Mouse (Mus musculus) gastrocnemius, postnatal 10 days (tissue): ENCODE results near the gene Nemf. TPM values are rescaled to one million over a fixed set of nuclear protein-coding genes. Genes with fewer than 3 reads are reported as not detected.

Experiments
- microRNA-seq, 2 experiments: library from miRNA; unstranded; fragments of <30 nt; microRNA quantifications; one replicate each; pipeline ENCODE4 v1.2.0; 2021
- total RNA-seq, 2 experiments: library from RNA; stranded (reverse); gene quantifications; 2 replicates each; pipeline ENCODE4 v1.2.3; 2021

The Nemf gene
- total RNA-seq, 2 experiments from 2014 or later: 21.3 to 23.4 TPM

Small RNA genes within 50 kb of the gene (microRNA-seq; reads per million reads assigned to microRNA genes)
- gene Gm47299 (0 reads per million in 2 experiments), gene Gm47305 (0 reads per million in 2 experiments)

Other genes with a start within 250 kb of the Nemf start
- gene Rps29, start 198.0 kb downstream of the Nemf start, total RNA-seq: 1,000 to 10,000 TPM; 1,302 to 1,393 TPM
- gene Lrr1, start 188.4 kb downstream of the Nemf start, total RNA-seq: 1 to 10 TPM in 1 of 2 experiments, under 1 TPM in 1; 0.56 to 1.3 TPM
- gene Rpl36al, start 173.1 kb downstream of the Nemf start, total RNA-seq: 100 to 1,000 TPM; 336 to 338 TPM
- 10 to 100 TPM; 16.9 to 21.3 TPM for gene Mgat2, start 173.0 kb downstream of the Nemf start, total RNA-seq
- gene Gm49383, start 160.1 kb downstream of the Nemf start, total RNA-seq: 1 to 10 TPM; 2.7 to 3.4 TPM
- under 1 TPM; 0.61 to 0.70 TPM for gene Dnaaf2, start 158.7 kb downstream of the Nemf start, total RNA-seq
- 1 to 10 TPM; 2.7 to 3.6 TPM for gene Gm49384, start 152.9 kb downstream of the Nemf start, total RNA-seq
- gene Pole2, start 129.0 kb downstream of the Nemf start, total RNA-seq: 1 to 10 TPM; 2.2 to 3.2 TPM
- 10 to 100 TPM; 10.1 to 13.5 TPM for gene Klhdc1, start 116.0 kb downstream of the Nemf start, total RNA-seq
- 10 to 100 TPM; 76.3 to 87.7 TPM for gene Klhdc2, start 60.5 kb downstream of the Nemf start, total RNA-seq
- gene Arf6, start 15.0 kb upstream of the Nemf start, total RNA-seq: 10 to 100 TPM; 42.5 to 52.1 TPM
- under 1 TPM; 0.45 to 0.54 TPM for gene Gm9887, start 15.3 kb upstream of the Nemf start, total RNA-seq
- 1 to 10 TPM; 5.1 to 5.5 TPM for gene Vcpkmt, start 225.9 kb upstream of the Nemf start, total RNA-seq